Mouse (Mus musculus): Measurements from ENCODE around the gene Gpr180. TPM values are rescaled to one million over a fixed set of nuclear protein-coding genes. Genes with fewer than 3 reads are reported as not detected.
A peak's percentile ranks its signal among the peaks of the same experiment; 100 is the strongest.
"Not testable (repeated sequence)": the region's sequence is repeated elsewhere in the genome, so short reads cannot be mapped to it uniquely, and the experiment has no call there.

The Gpr180 gene
- polyA plus RNA-seq, 3 experiments from 2014 or later = 3.9 to 9.0 (median 6.0) TPM

GRCm38 (mm10) chr14:118156056-118156455, 19.1 kb downstream of the Gpr180 start:
- ATAC-seq = not testable (repeated sequence)

- no peak for ATAC-seq
Observed at GRCm38 (mm10) chr14:118156740-118157139, 19.8 kb downstream of the Gpr180 start.

- peak; percentile 80 for ATAC-seq
Observed at GRCm38 (mm10) chr14:118157146-118157545, 20.2 kb downstream of the Gpr180 start.

- no peak for ATAC-seq
Observed at GRCm38 (mm10) chr14:118161751-118162150, 24.8 kb downstream of the Gpr180 start.

- no peak for ATAC-seq
Observed at GRCm38 (mm10) chr14:118162640-118163039, 25.7 kb downstream of the Gpr180 start.

- no peak for ATAC-seq
Observed at GRCm38 (mm10) chr14:118168776-118169175, 31.8 kb downstream of the Gpr180 start.

- ATAC-seq = peak; percentile 76
Observed at GRCm38 (mm10) chr14:118173590-118174203, 36.7 kb downstream of the Gpr180 start.

GRCm38 (mm10) chr14:118175071-118175693, 38.2 kb downstream of the Gpr180 start:
- ATAC-seq = no peak

- ATAC-seq = no peak
Observed at GRCm38 (mm10) chr14:118175694-118176085, 38.7 kb downstream of the Gpr180 start.

GRCm38 (mm10) chr14:118179251-118179650, 42.3 kb downstream of the Gpr180 start:
- ATAC-seq = no peak

- ATAC-seq = no peak
Observed at GRCm38 (mm10) chr14:118179701-118180100, 42.7 kb downstream of the Gpr180 start.

- peak; percentile 92 for ATAC-seq
Observed at GRCm38 (mm10) chr14:118180117-118180557, 43.2 kb downstream of the Gpr180 start.

- ATAC-seq = no peak
Observed at GRCm38 (mm10) chr14:118180711-118181177, 43.8 kb downstream of the Gpr180 start.

GRCm38 (mm10) chr14:118191442-118191841, 54.5 kb downstream of the Gpr180 start:
- no peak for ATAC-seq

- ATAC-seq = no peak
Observed at GRCm38 (mm10) chr14:118193001-118193628, 56.2 kb downstream of the Gpr180 start.

- ATAC-seq = no peak
Observed at GRCm38 (mm10) chr14:118193663-118194062, 56.7 kb downstream of the Gpr180 start.

- no peak for ATAC-seq
Observed at GRCm38 (mm10) chr14:118194219-118194914, 57.4 kb downstream of the Gpr180 start.

- no peak for ATAC-seq
Observed at GRCm38 (mm10) chr14:118197063-118197462, 60.1 kb downstream of the Gpr180 start.

- no peak for ATAC-seq
Observed at GRCm38 (mm10) chr14:118200731-118201130, 63.8 kb downstream of the Gpr180 start.

GRCm38 (mm10) chr14:118202006-118202405, 65.0 kb downstream of the Gpr180 start:
- ATAC-seq = no peak

- ATAC-seq = peak; percentile 41
Observed at GRCm38 (mm10) chr14:118203031-118203430, 66.1 kb downstream of the Gpr180 start.

GRCm38 (mm10) chr14:118207347-118207746, 70.4 kb downstream of the Gpr180 start:
- no peak for ATAC-seq

- no peak for ATAC-seq
Observed at GRCm38 (mm10) chr14:118209642-118210041, 72.7 kb downstream of the Gpr180 start.
